Mouse (Mus musculus) gastrocnemius, adult 8-10 months (tissue): Measurements from ENCODE around the gene Tek. TPM values are rescaled to one million over a fixed set of nuclear protein-coding genes. Genes with fewer than 3 reads are reported as not detected.
A peak's percentile ranks its signal among the peaks of the same experiment; 100 is the strongest.

Experiments used
- DNase-seq, 2 experiments: peaks; one replicate each; pipeline ENCODE4 v3.0.0; 2022; ENCODE audit warnings: low spot score in 2 of 2
- total RNA-seq, 4 experiments: library from RNA; stranded (reverse); gene quantifications; 2 replicates each; pipeline ENCODE4 v1.2.4; 2022

Tek gene
- total RNA-seq, 4 experiments from 2014 or later = 7.4 to 10.6 (median 9.3) TPM

DNA sequence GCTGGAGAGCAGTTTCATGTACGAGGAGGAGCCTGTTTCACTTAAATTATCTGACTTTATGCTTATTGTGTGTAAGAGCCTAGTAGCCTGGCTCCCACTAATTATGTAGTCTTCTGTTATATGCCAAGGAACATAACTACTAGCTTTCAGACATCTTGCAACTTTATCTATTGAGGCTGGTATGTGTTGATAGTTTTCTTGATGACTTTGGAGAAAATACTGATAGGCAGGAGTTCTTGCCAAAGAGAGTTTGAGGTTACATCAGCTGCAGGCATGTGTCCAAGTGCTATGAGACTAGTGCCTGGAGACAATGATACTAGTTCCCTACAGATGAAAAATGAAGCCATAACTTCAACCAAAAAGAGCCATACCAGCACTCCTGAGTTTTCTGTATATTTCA is 64.1 kb downstream of the Tek start:
- DNase-seq = peak; percentile 20 to 30

- no peak for DNase-seq
Measured at GRCm38 (mm10) chr4:94810616-94811015, 71.5 kb downstream of the Tek start.

- DNase-seq = no peak
Measured at GRCm38 (mm10) chr4:94826891-94827290, 87.8 kb downstream of the Tek start.

- DNase-seq = no peak
Measured at GRCm38 (mm10) chr4:94827429-94827828, 88.3 kb downstream of the Tek start.

GRCm38 (mm10) chr4:94829924-94830386 is 90.9 kb downstream of the Tek start:
- DNase-seq = no peak

DNA sequence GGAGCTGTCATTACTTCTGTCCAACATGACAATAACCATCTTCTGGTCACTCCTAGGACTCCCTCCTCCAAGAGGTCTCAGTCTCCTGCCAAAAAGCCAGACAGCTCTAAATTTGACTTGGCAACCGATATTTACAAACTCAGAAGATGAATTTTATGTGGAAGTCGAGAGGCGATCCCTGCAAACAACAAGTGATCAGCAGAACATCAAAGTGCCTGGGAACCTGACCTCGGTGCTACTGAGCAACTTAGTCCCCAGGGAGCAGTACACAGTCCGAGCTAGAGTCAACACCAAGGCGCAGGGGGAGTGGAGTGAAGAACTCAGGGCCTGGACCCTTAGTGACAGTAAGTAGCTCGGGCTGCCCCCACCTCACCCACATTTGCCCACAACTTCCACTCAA is 98.0 kb downstream of the Tek start:
- DNase-seq = no peak

- DNase-seq = no peak
Measured at GRCm38 (mm10) chr4:94853301-94853700, 114.2 kb downstream of the Tek start.

- DNase-seq = no peak
Measured at GRCm38 (mm10) chr4:94854270-94854669, 115.2 kb downstream of the Tek start.

- no peak for DNase-seq
Measured at GRCm38 (mm10) chr4:94855201-94855600, 116.1 kb downstream of the Tek start.

DNA sequence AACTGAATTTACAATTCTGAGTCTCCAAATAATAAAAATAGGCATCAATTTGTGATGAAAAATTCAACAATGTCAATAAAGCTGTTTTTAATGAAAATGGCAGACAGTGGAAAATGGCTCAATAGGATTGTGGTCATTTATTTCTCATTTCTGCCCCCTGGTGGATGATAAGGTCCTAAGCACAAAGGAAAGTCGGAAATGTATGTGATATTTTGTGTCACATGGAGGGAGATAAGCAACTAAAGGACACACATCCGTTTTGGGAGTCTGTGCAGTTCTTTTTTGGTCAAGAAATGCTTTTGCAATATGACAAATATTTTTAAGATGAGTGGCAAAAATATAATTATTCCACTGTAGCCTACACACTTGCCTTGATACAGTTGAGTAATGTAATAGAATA is 161.7 kb downstream of the Tek start:
- no peak for DNase-seq

DNA sequence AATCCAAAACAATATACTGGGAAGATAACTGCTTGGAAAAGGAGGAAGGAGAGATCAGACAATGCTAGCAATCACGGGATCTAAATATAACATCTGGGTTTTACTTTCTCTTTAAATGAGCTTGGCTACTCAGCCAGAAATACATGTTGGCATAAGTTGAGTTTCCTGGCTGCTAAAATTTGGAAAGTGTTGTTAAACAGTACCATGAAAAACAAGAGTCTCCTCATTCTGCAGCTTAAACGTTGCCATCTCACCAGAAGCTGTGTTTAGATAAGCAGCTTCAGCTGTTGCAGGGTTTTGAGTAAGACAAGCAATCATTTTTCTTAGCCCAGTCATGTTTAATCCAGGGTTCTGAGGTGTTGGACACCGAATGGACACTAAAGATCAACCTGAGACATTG is 162.7 kb downstream of the Tek start:
- DNase-seq = no peak

Other genes with a start within 250 kb of the Tek start
- gene Gm10306, start 182.7 kb upstream of the Tek start, total RNA-seq = not detected
- gene Caap1, start 182.5 kb upstream of the Tek start, total RNA-seq = 1 to 10 TPM; 1.7 to 2.5 (median 1.9) TPM
- 10 to 100 TPM; 29.0 to 39.8 (median 36.1) TPM for gene Plaa, start 136.0 kb upstream of the Tek start, total RNA-seq
- gene Ift74, start 124.8 kb upstream of the Tek start, total RNA-seq = 1 to 10 TPM; 4.8 to 8.9 (median 5.6) TPM
- not detected for gene Lrrc19, start 89.1 kb upstream of the Tek start, total RNA-seq
- gene Eqtn, start 189.6 kb downstream of the Tek start, total RNA-seq = 1 to 10 TPM in 1 of 4 experiments, under 1 TPM in 3; 0.75 to 1.1 (median 0.84) TPM
- gene Mysm1, start 239.8 kb downstream of the Tek start, total RNA-seq = 10 to 100 TPM in 1 of 4 experiments, 1 to 10 TPM in 3; 3.9 to 10.2 (median 6.9) TPM